Mouse (Mus musculus): ENCODE measurements around the gene Ctnnd2. TPM values are rescaled to one million over a fixed set of nuclear protein-coding genes. Genes with fewer than 3 reads are reported as not detected.

Gene Ctnnd2
- polyA plus RNA-seq, 1 experiment: 4.6 TPM

- 52% methylated on average over 2 of the region's 2 CpGs for WGBS
- TF ChIP-seq CTCF (IDR thresholded peaks at IDR 0.05; ENCODE audit: borderline replicate concordance, control insufficient read depth, extremely low read depth, insufficient read depth, low read length, poor library complexity) (no peak), POLR2A (IDR thresholded peaks at IDR 0.05; ENCODE audit: control insufficient read depth, extremely low read depth, insufficient read depth, low read length, poor library complexity) (no peak)
- H3K4me3 ChIP-seq (ENCODE audit: control insufficient read depth, insufficient read depth, low read length): no peak overlapping the region
- no peaks in the 10 kb centered on the region for H3K36me3 ChIP-seq (ENCODE audit: control insufficient read depth, insufficient read depth, low read length)
- no peak for DNase-seq
- no peaks in the 10 kb centered on the region for H3K4me1 ChIP-seq (replicated peaks; ENCODE audit: control insufficient read depth, insufficient read depth, low read length)
- no peaks in the 10 kb centered on the region for H3K27me3 ChIP-seq (ENCODE audit: control insufficient read depth, insufficient read depth, low read length)
- no peak overlapping the region for H3K27ac ChIP-seq (ENCODE audit: control insufficient read depth, insufficient read depth, low read length)
These were observed 735.6 kb downstream of the Ctnnd2 start for GRCm38 (mm10) chr15:30908027-30908426.

DNA sequence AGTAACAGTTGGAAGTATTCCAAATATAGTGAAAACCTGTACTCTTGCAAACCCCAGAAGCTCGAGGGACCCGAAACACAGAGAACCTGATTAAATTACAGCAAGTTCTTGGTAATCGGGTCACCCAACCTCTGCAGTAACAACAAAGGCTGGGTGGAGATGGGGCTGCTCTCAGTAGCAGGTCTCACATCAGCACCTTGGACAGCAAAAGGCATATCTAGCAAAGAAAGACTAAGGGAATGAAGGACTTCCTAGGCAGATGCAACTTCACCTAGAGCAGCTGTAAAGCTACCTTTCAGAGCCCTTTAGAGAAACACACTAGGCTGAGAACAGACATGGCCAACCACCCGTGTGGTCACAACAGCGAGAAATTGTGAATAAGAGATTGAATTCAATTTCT lies 741.0 kb downstream of the Ctnnd2 start:
- no peaks in the 10 kb centered on the region for H3K4me1 ChIP-seq (replicated peaks; ENCODE audit: control insufficient read depth, insufficient read depth, low read length)
- 80% methylated on average over 5 of the region's 5 CpGs for WGBS
- H3K4me3 ChIP-seq (ENCODE audit: control insufficient read depth, insufficient read depth, low read length): no peak overlapping the region
- TF ChIP-seq CTCF (IDR thresholded peaks at IDR 0.05; ENCODE audit: borderline replicate concordance, control insufficient read depth, extremely low read depth, insufficient read depth, low read length, poor library complexity) (no peak), POLR2A (IDR thresholded peaks at IDR 0.05; ENCODE audit: control insufficient read depth, extremely low read depth, insufficient read depth, low read length, poor library complexity) (no peak)
- no peaks in the 10 kb centered on the region for H3K36me3 ChIP-seq (ENCODE audit: control insufficient read depth, insufficient read depth, low read length)
- DNase-seq: no peak
- H3K27ac ChIP-seq (ENCODE audit: control insufficient read depth, insufficient read depth, low read length): no peak overlapping the region
- H3K27me3 ChIP-seq (ENCODE audit: control insufficient read depth, insufficient read depth, low read length): no peaks in the 10 kb centered on the region

DNA sequence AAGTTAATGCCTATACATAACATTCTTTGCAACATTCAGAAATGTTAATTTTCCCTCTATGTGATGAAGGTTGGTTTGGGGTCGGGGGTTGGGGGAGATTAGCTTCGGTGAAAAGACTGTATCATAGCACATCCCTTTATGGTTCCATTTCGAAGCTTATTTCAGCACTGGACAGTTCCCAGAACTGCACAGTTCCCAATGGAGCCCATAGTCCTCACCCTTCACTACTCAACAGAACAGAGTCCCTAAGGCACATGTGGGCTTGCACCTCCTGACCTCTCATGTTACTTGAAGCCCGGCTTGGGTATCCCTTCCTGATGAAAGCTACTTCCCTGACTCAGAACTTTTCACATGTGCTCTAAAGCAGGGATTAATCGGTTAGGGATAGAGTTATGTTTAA lies 753.4 kb downstream of the Ctnnd2 start:
- H3K4me1 ChIP-seq (replicated peaks; ENCODE audit: control insufficient read depth, insufficient read depth, low read length): no peaks in the 10 kb centered on the region
- TF ChIP-seq CTCF (IDR thresholded peaks at IDR 0.05; ENCODE audit: borderline replicate concordance, control insufficient read depth, extremely low read depth, insufficient read depth, low read length, poor library complexity) (no peak), POLR2A (IDR thresholded peaks at IDR 0.05; ENCODE audit: control insufficient read depth, extremely low read depth, insufficient read depth, low read length, poor library complexity) (no peak)
- no peak for DNase-seq
- 77% methylated on average over 5 of the region's 5 CpGs for WGBS
- H3K27ac ChIP-seq (ENCODE audit: control insufficient read depth, insufficient read depth, low read length): no peak overlapping the region
- H3K36me3 ChIP-seq (ENCODE audit: control insufficient read depth, insufficient read depth, low read length): no peaks in the 10 kb centered on the region
- H3K27me3 ChIP-seq (ENCODE audit: control insufficient read depth, insufficient read depth, low read length): no peaks in the 10 kb centered on the region
- H3K4me3 ChIP-seq (ENCODE audit: control insufficient read depth, insufficient read depth, low read length): no peak overlapping the region

GRCm38 (mm10) chr15:30927632-30928031 lies 755.2 kb downstream of the Ctnnd2 start:
- TF ChIP-seq CTCF (IDR thresholded peaks at IDR 0.05; ENCODE audit: borderline replicate concordance, control insufficient read depth, extremely low read depth, insufficient read depth, low read length, poor library complexity): no peak
- no peak for TF ChIP-seq POLR2A (IDR thresholded peaks at IDR 0.05; ENCODE audit: control insufficient read depth, extremely low read depth, insufficient read depth, low read length, poor library complexity)
- H3K27me3 ChIP-seq (ENCODE audit: control insufficient read depth, insufficient read depth, low read length): no peaks in the 10 kb centered on the region
- H3K4me1 ChIP-seq (replicated peaks; ENCODE audit: control insufficient read depth, insufficient read depth, low read length): no peaks in the 10 kb centered on the region
- DNase-seq: peak; percentile 5
- H3K36me3 ChIP-seq (ENCODE audit: control insufficient read depth, insufficient read depth, low read length): no peaks in the 10 kb centered on the region
- 53% methylated on average over 7 of the region's 7 CpGs for WGBS
- H3K4me3 ChIP-seq (ENCODE audit: control insufficient read depth, insufficient read depth, low read length): no peak overlapping the region
- no peak overlapping the region for H3K27ac ChIP-seq (ENCODE audit: control insufficient read depth, insufficient read depth, low read length)

DNA sequence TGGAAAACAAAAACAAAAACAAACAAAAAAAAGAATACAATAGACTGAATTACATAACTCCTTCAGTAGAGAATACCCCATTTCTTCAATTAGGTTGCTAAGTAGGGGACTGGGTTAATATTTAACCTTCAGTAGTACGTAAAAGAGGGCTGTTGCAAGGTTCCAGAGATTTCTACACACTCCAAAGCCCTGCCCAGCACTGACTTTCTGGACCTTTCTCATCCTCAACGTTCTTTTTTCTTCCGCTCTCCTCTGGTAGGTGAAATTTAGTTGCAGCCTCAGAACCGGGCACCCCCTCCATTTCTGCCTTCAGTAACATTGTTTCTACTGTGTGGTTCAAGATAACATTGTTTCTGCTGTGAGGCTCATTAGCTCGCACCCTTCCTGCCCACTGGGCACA lies 759.5 kb downstream of the Ctnnd2 start:
- Histone ChIP-seq H3K36me3 (ENCODE audit: control insufficient read depth, insufficient read depth, low read length) (no peaks in the 10 kb centered on the region), H3K27me3 (ENCODE audit: control insufficient read depth, insufficient read depth, low read length) (no peaks in the 10 kb centered on the region), H3K27ac (ENCODE audit: control insufficient read depth, insufficient read depth, low read length) (no peak overlapping the region), H3K4me1 (replicated peaks; ENCODE audit: control insufficient read depth, insufficient read depth, low read length) (no peaks in the 10 kb centered on the region), H3K4me3 (ENCODE audit: control insufficient read depth, insufficient read depth, low read length) (no peak overlapping the region)
- WGBS: 85% methylated on average over 5 of the region's 5 CpGs
- TF ChIP-seq POLR2A (IDR thresholded peaks at IDR 0.05; ENCODE audit: control insufficient read depth, extremely low read depth, insufficient read depth, low read length, poor library complexity) (no peak), CTCF (IDR thresholded peaks at IDR 0.05; ENCODE audit: borderline replicate concordance, control insufficient read depth, extremely low read depth, insufficient read depth, low read length, poor library complexity) (no peak)
- no peak for DNase-seq

DNA sequence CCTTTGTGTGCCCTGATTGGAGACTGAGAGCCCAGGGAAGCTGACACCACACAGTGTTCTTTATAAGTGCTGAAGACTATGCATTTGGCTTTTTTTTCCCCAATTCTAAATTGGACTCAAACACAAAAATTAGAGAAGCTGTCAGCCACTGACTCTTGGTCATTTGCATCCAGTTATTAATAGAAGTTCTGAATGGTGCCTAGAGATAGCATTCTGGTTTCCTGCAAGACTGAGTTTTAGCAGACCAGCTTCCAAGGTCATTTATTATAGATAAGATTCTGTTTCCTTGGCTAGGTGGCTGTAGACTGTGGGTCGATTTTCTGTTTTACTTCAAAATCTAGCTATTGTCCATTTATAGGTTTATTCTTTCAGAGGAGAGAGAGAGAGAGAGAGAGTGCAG lies 773.5 kb downstream of the Ctnnd2 start:
- WGBS: 6% methylated on average over 1 of the region's 1 CpGs
- TF ChIP-seq CTCF (IDR thresholded peaks at IDR 0.05; ENCODE audit: borderline replicate concordance, control insufficient read depth, extremely low read depth, insufficient read depth, low read length, poor library complexity) (no peak), POLR2A (IDR thresholded peaks at IDR 0.05; ENCODE audit: control insufficient read depth, extremely low read depth, insufficient read depth, low read length, poor library complexity) (no peak)
- Histone ChIP-seq H3K36me3 (ENCODE audit: control insufficient read depth, insufficient read depth, low read length) (no peaks in the 10 kb centered on the region), H3K27me3 (ENCODE audit: control insufficient read depth, insufficient read depth, low read length) (no peaks in the 10 kb centered on the region), H3K4me1 (replicated peaks; ENCODE audit: control insufficient read depth, insufficient read depth, low read length) (no peaks in the 10 kb centered on the region), H3K27ac (ENCODE audit: control insufficient read depth, insufficient read depth, low read length) (no peak overlapping the region), H3K4me3 (ENCODE audit: control insufficient read depth, insufficient read depth, low read length) (no peak overlapping the region)
- no peak for DNase-seq

DNA sequence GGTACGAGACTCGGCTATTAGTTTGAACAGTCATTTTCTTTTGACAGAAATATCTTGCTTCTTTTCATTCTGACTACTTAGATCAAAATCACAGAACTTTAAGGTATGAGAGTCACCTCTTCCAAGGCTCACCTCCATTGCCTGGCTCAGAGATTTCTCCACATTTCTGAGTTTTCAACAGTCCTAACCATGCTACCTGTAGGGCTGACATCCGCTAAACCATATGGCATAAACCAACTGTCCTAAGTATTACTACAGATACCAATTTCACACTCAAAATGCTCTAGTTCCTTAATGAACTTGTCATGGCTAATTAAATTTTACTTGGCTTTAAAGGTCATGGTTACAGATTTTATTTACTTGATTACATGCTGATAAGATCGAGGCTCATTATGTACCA lies 786.1 kb downstream of the Ctnnd2 start:
- WGBS: 95% methylated on average over 4 of the region's 4 CpGs
- H3K27me3 ChIP-seq (ENCODE audit: control insufficient read depth, insufficient read depth, low read length): no peaks in the 10 kb centered on the region

More for the DNA sequence above, 786.1 kb downstream of the Ctnnd2 start:
- Histone ChIP-seq H3K36me3 (ENCODE audit: control insufficient read depth, insufficient read depth, low read length) (no peaks in the 10 kb centered on the region), H3K27ac (ENCODE audit: control insufficient read depth, insufficient read depth, low read length) (no peak overlapping the region), H3K4me3 (ENCODE audit: control insufficient read depth, insufficient read depth, low read length) (no peak overlapping the region), H3K4me1 (replicated peaks; ENCODE audit: control insufficient read depth, insufficient read depth, low read length) (no peaks in the 10 kb centered on the region)
- TF ChIP-seq CTCF (IDR thresholded peaks at IDR 0.05; ENCODE audit: borderline replicate concordance, control insufficient read depth, extremely low read depth, insufficient read depth, low read length, poor library complexity): no peak
- no peak for TF ChIP-seq POLR2A (IDR thresholded peaks at IDR 0.05; ENCODE audit: control insufficient read depth, extremely low read depth, insufficient read depth, low read length, poor library complexity)
- no peak for DNase-seq
